22 mouse cellular contexts compared by ENCODE assay signal in genomic region chr17:46699912-46700311, GRCm38 (mm10). TPM values are rescaled to one million over a fixed set of nuclear protein-coding genes. Genes with fewer than 3 reads are reported as not detected.
DNase-seq lines count a peak whose midpoint lies in the region; ATAC-seq and TF ChIP-seq lines count a peak whose summit lies in the region.
"Had no signal": no experiment of that assay in that cellular context is flagged by ENCODE, and none has a peak within 500 bp of the region (broad histone marks: within the 10 kb centered on the region; RNA-seq: fewer than 3 reads in every experiment).

No protein-coding gene starts in this region.

- no peak overlapping the region for H3K4me2 ChIP-seq in liver, embryonic 13.5 days
- no peak overlapping the region for H3K4me2 ChIP-seq in stomach, postnatal 0 days (replicated peaks; ENCODE audit: low read depth)
- H3K4me2 ChIP-seq: forebrain, embryonic 13.5 days; hindbrain, embryonic 12.5 days had no signal

- no peak for TF ChIP-seq POLR2A in cerebellum, adult 2 months (IDR thresholded peaks at IDR 0.05; ENCODE audit: borderline replicate concordance, insufficient read depth, low read length)
- TF ChIP-seq POLR2A in small intestine, adult 2 months (IDR thresholded peaks at IDR 0.05; ENCODE audit: low read depth, low read length): no peak

- no peak for TF ChIP-seq EP300 in stomach, postnatal 0 days (optimal IDR thresholded peaks at IDR 0.05)

- H3K9me3 ChIP-seq in liver, embryonic 13.5 days (replicated peaks): no peaks in the 10 kb centered on the region
- no peaks in the 10 kb centered on the region for H3K9me3 ChIP-seq in stomach, postnatal 0 days (ENCODE audit: control insufficient read depth, low read length)
- H3K9me3 ChIP-seq: embryonic facial prominence, embryonic 10.5 days; forebrain, embryonic 13.5 days; heart, embryonic 10.5 days; hindbrain, embryonic 12.5 days had no signal

- H3K4me1 ChIP-seq in cerebellum, adult 2 months (ENCODE audit: control insufficient read depth, insufficient read depth, low read length): peaks cover 40% of the 10 kb centered on the region
- H3K4me1 ChIP-seq in liver, embryonic 13.5 days (replicated peaks): peaks cover 50% of the 10 kb centered on the region
- H3K4me1 ChIP-seq in small intestine, adult 2 months (ENCODE audit: control insufficient read depth, insufficient read depth, insufficient read length, low read length): peaks cover 32% of the 10 kb centered on the region
- peaks cover 5% of the 10 kb centered on the region; the same call in 1 of the 2 replicates for H3K4me1 ChIP-seq in stomach, postnatal 0 days (replicated peaks; ENCODE audit: control insufficient read depth, insufficient read depth)

- peak overlapping the region; percentile 15; the same call in 1 of the 2 replicates for H3K9ac ChIP-seq in liver, embryonic 13.5 days
- H3K9ac ChIP-seq in stomach, postnatal 0 days (ENCODE audit: low read length): no peak overlapping the region
- H3K9ac ChIP-seq: forebrain, embryonic 13.5 days; hindbrain, embryonic 12.5 days had no signal

- no peak overlapping the region for H3K27ac ChIP-seq in cerebellum, adult 2 months (ENCODE audit: insufficient read depth, low read length)
- no peak overlapping the region for H3K27ac ChIP-seq in liver, embryonic 13.5 days
- peak overlapping the region; percentile 45 for H3K27ac ChIP-seq in small intestine, adult 2 months (ENCODE audit: insufficient read depth, low read depth, low read length)
- no peak overlapping the region for H3K27ac ChIP-seq in stomach, postnatal 0 days (replicated peaks)
- H3K27ac ChIP-seq: embryonic facial prominence, embryonic 10.5 days; forebrain, embryonic 13.5 days; heart, embryonic 10.5 days; hindbrain, embryonic 12.5 days had no signal

- DNase-seq in cerebellum, adult 2 months: peak; percentile 66 to 75
- DNase-seq in cerebellum, adult 11 months: no peak
- no peak for DNase-seq in liver, embryonic 13.5 days
- no peak for DNase-seq in liver
- DNase-seq in cerebellum, postnatal 14 days: peak; percentile 77 to 78
- DNase-seq in stomach, postnatal 0 days (ENCODE audit: low spot score): no peak
- DNase-seq: adrenal gland, postnatal 14 days; gastrocnemius, postnatal 36 days; heart, adult 18-20 months; heart, postnatal 10 days; heart, postnatal 4 days; kidney, adult 18-20 months had no signal

- H3K27me3 ChIP-seq in cerebellum, adult 2 months (ENCODE audit: control insufficient read depth, insufficient read depth, low read length): no peaks in the 10 kb centered on the region
- H3K27me3 ChIP-seq in liver, embryonic 13.5 days: no peaks in the 10 kb centered on the region
- H3K27me3 ChIP-seq in small intestine, adult 2 months (ENCODE audit: control insufficient read depth, insufficient read depth, low read length): no peaks in the 10 kb centered on the region
- no peaks in the 10 kb centered on the region for H3K27me3 ChIP-seq in stomach, postnatal 0 days (ENCODE audit: control insufficient read depth, insufficient read depth, low read length)
- H3K27me3 ChIP-seq: CH12.LX; forebrain, embryonic 13.5 days; hindbrain, embryonic 12.5 days; Patski had no signal

- 5% methylated on average over 3 of the region's 3 CpGs for WGBS in cerebellum, adult 2 months
- 81% methylated on average over 3 of the region's 3 CpGs for WGBS in liver, embryonic 13.5 days (ENCODE audit: insufficient replicate concordance)
- 86% methylated on average over 3 of the region's 3 CpGs for WGBS in small intestine, adult 2 months
- WGBS in stomach, postnatal 0 days: 81% methylated on average over 3 of the region's 3 CpGs

- no peak for ATAC-seq in liver, embryonic 13.5 days (ENCODE audit: low read depth)
- ATAC-seq in stomach, postnatal 0 days (ENCODE audit: low FRiP score, low TSS enrichment): no peak
- ATAC-seq: activated CD4-positive, CD25-positive, alpha-beta regulatory T cell, adult 4 months; forebrain, embryonic 13.5 days; hindbrain, embryonic 16.5 days; inflammation-experienced regulatory T-cells, adult 6 months; Patski had no signal

- no peak overlapping the region for H3K4me3 ChIP-seq in cerebellum, adult 2 months (replicated peaks; ENCODE audit: insufficient read depth, low read depth, low read length)
- no peak overlapping the region for H3K4me3 ChIP-seq in liver, embryonic 13.5 days (replicated peaks)
- no peak overlapping the region for H3K4me3 ChIP-seq in small intestine, adult 2 months (ENCODE audit: low read depth, low read length)
- H3K4me3 ChIP-seq in stomach, postnatal 0 days (ENCODE audit: low read depth, low read length): no peak overlapping the region
- H3K4me3 ChIP-seq: embryonic facial prominence, embryonic 10.5 days; forebrain, embryonic 13.5 days; heart, embryonic 10.5 days; hindbrain, embryonic 12.5 days had no signal

- H3K36me3 ChIP-seq in liver, embryonic 13.5 days: peaks cover 27% of the 10 kb centered on the region
- H3K36me3 ChIP-seq in small intestine, adult 2 months (ENCODE audit: control insufficient read depth, insufficient read depth, low read length): peaks cover 3% of the 10 kb centered on the region; the same call in 1 of the 2 replicates
- no peaks in the 10 kb centered on the region; the same call in 1 of the 2 replicates for H3K36me3 ChIP-seq in stomach, postnatal 0 days (ENCODE audit: control insufficient read depth, insufficient read depth, low read length)

- no peak for TF ChIP-seq CTCF in cerebellum, adult 2 months (IDR thresholded peaks at IDR 0.05; ENCODE audit: borderline replicate concordance, insufficient read depth, low read depth, low read length)
- TF ChIP-seq CTCF in small intestine, adult 2 months (IDR thresholded peaks at IDR 0.05; ENCODE audit: extremely low read depth, insufficient read length, insufficient replicate concordance, low read depth, low read length): no peak
- TF ChIP-seq CTCF in stomach, postnatal 0 days (IDR thresholded peaks at IDR 0.05; ENCODE audit: low read depth): no peak

RNA-seq across cellular contexts. Expression of gene Ppp2r5d, which starts 5.0 kb away (rescaled TPM):
- polyA plus RNA-seq in cerebellum, adult 2 months (2012; rRNA removed): 137 and 139 TPM in 2 replicates
- polyA plus RNA-seq in liver, embryonic 13.5 days (2015; fragmentation: Nextera tagmentation; extraction: Ambion mirVana): 31.2 and 36.0 TPM in 2 replicates
- 32.4 and 150 TPM in 2 replicates for polyA plus RNA-seq in small intestine, adult 2 months (2012; rRNA removed)
- polyA plus RNA-seq in stomach, postnatal 0 days (2015; fragmentation: Nextera tagmentation; extraction: Ambion mirVana): 27.2 and 30.3 TPM in 2 replicates

RNA-seq across cellular contexts. Expression of gene Pex6, which starts 11.4 kb away (rescaled TPM):
- polyA plus RNA-seq in cerebellum, adult 2 months (2012; rRNA removed): 46.5 and 52.4 TPM in 2 replicates
- 8.5 and 9.4 TPM in 2 replicates for polyA plus RNA-seq in liver, embryonic 13.5 days (2015; fragmentation: Nextera tagmentation; extraction: Ambion mirVana)
- 40.1 and 74.9 TPM in 2 replicates for polyA plus RNA-seq in small intestine, adult 2 months (2012; rRNA removed)
- 9.8 and 11.8 TPM in 2 replicates for polyA plus RNA-seq in stomach, postnatal 0 days (2015; fragmentation: Nextera tagmentation; extraction: Ambion mirVana)

RNA-seq across cellular contexts. Expression of gene Klhdc3, which starts 19.2 kb away (rescaled TPM):
- polyA plus RNA-seq in cerebellum, adult 2 months (2012; rRNA removed): 237 and 240 TPM in 2 replicates
- 73.1 and 75.6 TPM in 2 replicates for polyA plus RNA-seq in liver, embryonic 13.5 days (2015; fragmentation: Nextera tagmentation; extraction: Ambion mirVana)
- 48.3 and 99.3 TPM in 2 replicates for polyA plus RNA-seq in small intestine, adult 2 months (2012; rRNA removed)
- 73.7 and 75.0 TPM in 2 replicates for polyA plus RNA-seq in stomach, postnatal 0 days (2015; fragmentation: Nextera tagmentation; extraction: Ambion mirVana)

RNA-seq across cellular contexts. Expression of gene Mea1, which starts 21.3 kb away (rescaled TPM):
- polyA plus RNA-seq in cerebellum, adult 2 months (2012; rRNA removed): 136 and 147 TPM in 2 replicates
- polyA plus RNA-seq in liver, embryonic 13.5 days (2015; fragmentation: Nextera tagmentation; extraction: Ambion mirVana): 65.2 and 67.8 TPM in 2 replicates
- polyA plus RNA-seq in small intestine, adult 2 months (2012; rRNA removed): 38.9 and 52.7 TPM in 2 replicates
- polyA plus RNA-seq in stomach, postnatal 0 days (2015; fragmentation: Nextera tagmentation; extraction: Ambion mirVana): 142 and 146 TPM in 2 replicates

RNA-seq across cellular contexts. Expression of gene Rrp36, which starts 25.8 kb away (rescaled TPM):
- 32.3 and 33.0 TPM in 2 replicates for polyA plus RNA-seq in cerebellum, adult 2 months (2012; rRNA removed)
- polyA plus RNA-seq in liver, embryonic 13.5 days (2015; fragmentation: Nextera tagmentation; extraction: Ambion mirVana): 31.7 and 31.9 TPM in 2 replicates
- 30.8 and 47.4 TPM in 2 replicates for polyA plus RNA-seq in small intestine, adult 2 months (2012; rRNA removed)
- polyA plus RNA-seq in stomach, postnatal 0 days (2015; fragmentation: Nextera tagmentation; extraction: Ambion mirVana): 37.2 and 38.1 TPM in 2 replicates

Comparison
In these comparisons a context has a peak if more than half of its experiments do, and no peak if none do; other contexts are left out.
1. DNase-seq: peak in cerebellum, adult 2 months (2 of 2) and cerebellum, postnatal 14 days (2 of 2); none in cerebellum, adult 11 months (single experiment), liver, embryonic 13.5 days (single experiment), liver (single experiment) and stomach, postnatal 0 days (single experiment).